Mouse (Mus musculus) layer of hippocampus, adult 9-11 months (tissue): ENCODE measurements around the gene Slc22a23.
A peak's percentile ranks its signal among the peaks of the same experiment; 100 is the strongest.

Source experiments
- DNase-seq: peaks from one replicate; pipeline ENCODE4 v3.0.0; 2022

Slc22a23 gene

GRCm38 (mm10) chr13:34299351-34300333 is 45.3 kb downstream of the Slc22a23 start:
- no peak for DNase-seq

GRCm38 (mm10) chr13:34298674-34299073 is 46.3 kb downstream of the Slc22a23 start:
- no peak for DNase-seq

GRCm38 (mm10) chr13:34298061-34298460 is 46.9 kb downstream of the Slc22a23 start:
- no peak for DNase-seq

GRCm38 (mm10) chr13:34295787-34296435 is 49.1 kb downstream of the Slc22a23 start:
- DNase-seq, result no peak

- no peak for DNase-seq
Measured at GRCm38 (mm10) chr13:34294212-34294611, 50.8 kb downstream of the Slc22a23 start.

- DNase-seq, result no peak
Measured at GRCm38 (mm10) chr13:34292042-34292441, 52.9 kb downstream of the Slc22a23 start.

- no peak for DNase-seq
Measured at GRCm38 (mm10) chr13:34290346-34290745, 54.6 kb downstream of the Slc22a23 start.

- no peak for DNase-seq
Measured at GRCm38 (mm10) chr13:34289567-34289966, 55.4 kb downstream of the Slc22a23 start.

- DNase-seq, result no peak
Measured at GRCm38 (mm10) chr13:34288129-34288528, 56.9 kb downstream of the Slc22a23 start.

GRCm38 (mm10) chr13:34287601-34288083 is 57.3 kb downstream of the Slc22a23 start:
- no peak for DNase-seq

GRCm38 (mm10) chr13:34281360-34281759 is 63.6 kb downstream of the Slc22a23 start:
- no peak for DNase-seq

GRCm38 (mm10) chr13:34278759-34279270 is 66.2 kb downstream of the Slc22a23 start:
- peak; percentile 83 for DNase-seq

- peak; percentile 86 for DNase-seq
Measured at GRCm38 (mm10) chr13:34278288-34278701, 66.7 kb downstream of the Slc22a23 start.

GRCm38 (mm10) chr13:34277611-34278010 is 67.4 kb downstream of the Slc22a23 start:
- DNase-seq, result no peak

- DNase-seq, result no peak
Measured at GRCm38 (mm10) chr13:34277001-34277400, 68.0 kb downstream of the Slc22a23 start.

- DNase-seq, result no peak
Measured at GRCm38 (mm10) chr13:34274890-34275289, 70.1 kb downstream of the Slc22a23 start.

GRCm38 (mm10) chr13:34274417-34274816 is 70.6 kb downstream of the Slc22a23 start:
- DNase-seq, result peak; percentile 43

GRCm38 (mm10) chr13:34272275-34273054 is 72.5 kb downstream of the Slc22a23 start:
- no peak for DNase-seq

GRCm38 (mm10) chr13:34271665-34272064 is 73.3 kb downstream of the Slc22a23 start:
- DNase-seq, result no peak

- DNase-seq, result no peak
Measured at GRCm38 (mm10) chr13:34270886-34271602, 73.9 kb downstream of the Slc22a23 start.

- DNase-seq, result no peak
Measured at GRCm38 (mm10) chr13:34269376-34269991, 75.5 kb downstream of the Slc22a23 start.
